Mouse (Mus musculus) spleen, adult 2 months (tissue): ENCODE data around the gene Aco1.

Experiments used
- CTCF ChIP-seq: fragments of 200-500 bp; IDR thresholded peaks from 2 replicates; pipeline ENCODE4 v1.5.1; 2011; ENCODE audit warnings: mild to moderate bottlenecking, inconsistent platforms; ENCODE audit not compliant: insufficient read depth, insufficient read length, insufficient replicate concordance; ENCODE audit errors: extremely low read depth
- POLR2A ChIP-seq: fragments of 200-500 bp; IDR thresholded peaks from 2 replicates; pipeline ENCODE4 v1.6.1; 2011; ENCODE audit warnings: low read depth, low read length, inconsistent platforms

DNA sequence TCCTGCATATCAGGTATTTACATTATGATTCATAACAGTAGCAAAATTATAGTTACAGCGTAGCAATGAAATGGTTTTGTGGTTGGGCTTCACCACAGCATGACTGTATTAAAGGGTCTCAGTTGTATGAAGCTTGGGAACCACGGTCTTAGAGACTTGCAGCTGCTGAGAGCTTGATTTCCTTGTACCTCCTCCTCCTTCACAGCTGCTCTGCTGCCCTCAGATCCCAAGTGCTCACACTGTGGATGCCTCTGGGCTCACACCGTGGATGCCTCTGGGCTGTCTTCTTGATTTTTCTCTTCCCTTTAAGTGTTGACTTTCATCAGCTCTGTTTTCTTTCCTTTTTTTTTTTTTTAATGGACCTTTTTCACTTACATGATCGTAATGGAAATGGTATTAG lies 28.6 kb downstream of the Aco1 start:
- TF ChIP-seq POLR2A (no peak), CTCF (no peak)
